Mouse (Mus musculus) kidney, postnatal 0 days (tissue): ENCODE results near the gene Mrvi1. TPM values are rescaled to one million over a fixed set of nuclear protein-coding genes. Genes with fewer than 3 reads are reported as not detected.

Experiments
- ATAC-seq: fragments of 200-750 bp; cut with Nextera tagmentation; replicated peaks from 2 replicates; pipeline ENCODE4 v1.8.0; 2017; ENCODE audit warnings: low read depth, moderate number of reproducible peaks, moderate TSS enrichment, moderate library complexity; ENCODE audit not compliant: low FRiP score
- DNase-seq: peaks from one replicate; pipeline ENCODE4 v3.0.0-alpha.2; 2016; ENCODE audit warnings: low spot score
- H3K27ac ChIP-seq: fragments of 300-500 bp; sonication (generic); 2 replicates; pipeline ENCODE4 v1.5.1; 2014; ENCODE audit warnings: mild to moderate bottlenecking
- H3K27me3 ChIP-seq: fragments of 300-500 bp; sonication (generic); 2 replicates; pipeline ENCODE4 v1.6.1; 2014; ENCODE audit warnings: low read length, mixed read lengths; ENCODE audit not compliant: insufficient read depth
- H3K36me3 ChIP-seq: fragments of 300-500 bp; sonication (generic); 2 replicates; pipeline ENCODE4 v1.6.1; 2014; ENCODE audit warnings: low read length, mixed read lengths; ENCODE audit not compliant: insufficient read depth
- H3K4me1 ChIP-seq: fragments of 300-500 bp; sonication (generic); replicated peaks from 2 replicates; pipeline ENCODE4 v1.6.1; 2014; ENCODE audit warnings: antibody characterized with exemption, low read length, mixed read lengths; ENCODE audit not compliant: insufficient read depth
- H3K4me2 ChIP-seq: fragments of 300-500 bp; sonication (generic); 2 replicates; pipeline ENCODE4 v1.6.1; 2014; ENCODE audit warnings: mild to moderate bottlenecking, low read length, moderate library complexity, mixed read lengths
- H3K4me3 ChIP-seq: fragments of 300-500 bp; sonication (generic); replicated peaks from 2 replicates; pipeline ENCODE4 v1.5.1; 2014; ENCODE audit warnings: low read depth, low read length
- H3K9ac ChIP-seq: fragments of 300-500 bp; sonication (generic); 2 replicates; pipeline ENCODE4 v1.6.1; 2014; ENCODE audit warnings: low read depth, low read length
- H3K9me3 ChIP-seq: fragments of 300-500 bp; sonication (generic); replicated peaks from 2 replicates; pipeline ENCODE4 v1.6.1; 2016; ENCODE audit warnings: low read length, inconsistent platforms, mixed read lengths
- CTCF ChIP-seq: IDR thresholded peaks from 2 replicates; pipeline ENCODE4 v1.5.1; 2016; ENCODE audit warnings: antibody characterized with exemption, low read depth, mild to moderate bottlenecking, moderate library complexity
- WGBS: fragments of 180-500 bp; shearing (Covaris S2); extraction: QIAGEN DNeasy Blood & Tissue Kit; methylation state at CpG from one replicate; pipeline ENCODE4 v1.1.7; 2014; 5-methylcytosine and 5-hydroxymethylcytosine counted together
- polyA plus RNA-seq: library from polyadenylated mRNA; unstranded; fragments of >200 nt; fragmentation: Nextera tagmentation; extraction: Ambion mirVana; gene quantifications from 2 replicates; pipeline ENCODE4 v1.2.1, GENCODE M21; 2015

Mrvi1 gene
- polyA plus RNA-seq, 1 experiment from 2014 or later: 9.5 TPM

DNA sequence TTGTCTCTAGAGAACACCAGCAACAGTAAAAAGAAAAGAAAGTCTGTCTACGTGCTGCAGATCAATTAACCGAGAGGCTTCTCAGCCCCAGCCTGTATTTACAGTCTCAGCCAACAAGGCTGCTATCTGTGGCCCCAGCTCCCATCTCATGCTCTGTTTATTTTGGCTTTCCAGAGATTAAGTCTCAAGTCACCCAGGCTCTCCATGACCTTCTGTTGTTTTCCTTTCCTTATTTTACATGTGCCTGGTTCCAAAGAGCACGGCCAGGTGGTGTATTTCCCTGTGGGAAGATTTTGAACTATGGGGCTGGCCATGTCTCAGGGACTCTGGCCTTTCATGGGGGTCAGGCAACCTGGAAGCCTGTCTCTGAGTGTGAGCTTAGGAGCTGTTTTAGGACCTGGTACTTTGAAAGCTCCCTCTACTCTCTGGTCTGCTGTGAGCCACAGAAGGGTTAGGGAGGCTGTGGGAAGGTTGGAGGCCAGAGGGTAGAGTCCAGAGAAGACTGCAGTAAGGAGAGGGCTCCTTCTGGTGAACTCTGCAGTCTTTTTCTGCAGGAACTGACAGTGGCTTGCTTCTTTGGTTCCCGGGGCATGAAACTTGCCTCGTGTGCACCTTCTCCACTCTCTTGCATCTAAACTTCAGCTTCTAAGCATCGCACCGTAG, 130.6 kb downstream of the Mrvi1 start:
- 47% methylated on average over 7 of the region's 7 CpGs for WGBS
- no peaks in the 10 kb centered on the region for H3K9me3 ChIP-seq
- H3K4me1 ChIP-seq: peaks cover 4% of the 10 kb centered on the region; the same call in 1 of the 2 replicates
- DNase-seq: peak; percentile 43
- TF ChIP-seq CTCF: no peak
- H3K4me2 ChIP-seq: no peak overlapping the region
- no peak overlapping the region for H3K4me3 ChIP-seq
- no peak overlapping the region for H3K27ac ChIP-seq
- H3K27me3 ChIP-seq: no peaks in the 10 kb centered on the region
- ATAC-seq: no peak
- H3K9ac ChIP-seq: 0 out of 2 replicates have a peak overlapping the region, but pooled peaks have one; percentile 3
- no peaks in the 10 kb centered on the region for H3K36me3 ChIP-seq

GRCm38 (mm10) chr7:110848371-110848770, 133.9 kb downstream of the Mrvi1 start:
- Histone ChIP-seq H3K4me2 (no peak overlapping the region), H3K36me3 (no peaks in the 10 kb centered on the region), H3K4me3 (no peak overlapping the region), H3K9me3 (no peaks in the 10 kb centered on the region), H3K9ac (no peak overlapping the region), H3K27me3 (no peaks in the 10 kb centered on the region), H3K27ac (no peak overlapping the region), H3K4me1 (no peaks in the 10 kb centered on the region; the same call in 1 of the 2 replicates)
- no peak for DNase-seq
- no peak for ATAC-seq
- TF ChIP-seq CTCF: no peak
- 97% methylated on average over 1 of the region's 1 CpGs for WGBS

GRCm38 (mm10) chr7:110847321-110847720, 134.9 kb downstream of the Mrvi1 start:
- Histone ChIP-seq H3K4me1 (no peaks in the 10 kb centered on the region; the same call in 1 of the 2 replicates), H3K36me3 (no peaks in the 10 kb centered on the region), H3K27ac (no peak overlapping the region), H3K4me2 (no peak overlapping the region), H3K4me3 (no peak overlapping the region), H3K27me3 (no peaks in the 10 kb centered on the region), H3K9me3 (no peaks in the 10 kb centered on the region), H3K9ac (no peak overlapping the region)
- no peak for DNase-seq
- 71% methylated on average over 2 of the region's 2 CpGs for WGBS
- no peak for TF ChIP-seq CTCF
- ATAC-seq: no peak

DNA sequence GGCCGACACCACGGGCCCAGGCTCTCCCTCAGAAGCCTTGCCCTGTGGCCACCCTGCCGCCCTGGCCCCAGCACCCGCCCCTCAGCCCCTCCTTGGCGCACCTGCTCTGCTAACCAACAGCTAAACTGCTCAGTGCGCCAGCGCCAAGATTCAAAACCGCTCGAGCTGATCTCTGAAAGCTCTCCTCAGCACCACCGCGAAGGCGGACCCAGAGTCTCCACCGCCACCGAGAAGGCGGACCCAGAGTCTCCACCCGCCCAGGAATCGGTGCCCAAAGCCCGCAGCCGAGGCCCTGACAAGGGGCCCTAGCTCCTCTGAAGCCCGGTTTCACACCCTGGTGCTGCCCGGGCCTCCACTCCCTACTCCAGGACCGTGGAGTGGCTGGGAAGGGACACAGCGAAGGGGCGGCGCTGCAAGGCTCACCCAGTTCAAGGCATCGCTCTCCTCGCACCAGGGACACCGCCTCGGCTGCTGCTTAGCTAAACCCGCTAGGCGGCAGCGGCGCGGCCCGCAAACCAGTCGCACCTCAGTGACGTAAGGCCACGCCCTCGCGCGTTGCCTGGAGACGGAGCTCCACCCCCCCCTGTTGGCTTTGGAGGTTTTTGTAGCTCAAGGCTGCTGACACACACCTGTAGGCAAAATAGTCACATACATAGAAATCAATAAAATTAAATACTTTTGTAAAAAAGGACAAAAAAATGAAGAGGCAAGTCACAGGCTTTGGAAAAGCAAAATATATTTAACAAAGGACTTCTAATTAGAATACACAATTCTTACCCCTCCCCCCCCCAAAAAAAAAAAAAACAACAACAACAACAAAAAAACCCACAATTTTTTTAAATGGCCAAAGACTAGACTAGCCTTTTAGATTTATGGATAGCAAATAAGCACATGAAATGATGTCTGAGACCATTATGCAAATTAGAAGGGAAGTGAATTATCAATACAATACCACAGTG, 138.1 kb downstream of the Mrvi1 start, which contains the start of gene Rnf141:
Rnf141 (minus strand) TSS at position 542 of the 959 bp plus-strand sequence.
- peak within 1 kb of the TSS; percentile 83 for H3K27ac ChIP-seq
- DNase-seq (peak; percentile 95), ATAC-seq (peak; percentile 90)
- no peaks in the 10 kb centered on the region for H3K4me1 ChIP-seq
- peak; percentile 66 for TF ChIP-seq CTCF
- no peaks in the 10 kb centered on the region for H3K36me3 ChIP-seq
- peak within 1 kb of the TSS; percentile 54 for H3K4me3 ChIP-seq
- no peaks in the 10 kb centered on the region for H3K9me3 ChIP-seq
- H3K4me2 ChIP-seq: peak within 1 kb of the TSS; percentile 79
- no peaks in the 10 kb centered on the region for H3K27me3 ChIP-seq
- peak within 1 kb of the TSS; percentile 61 for H3K9ac ChIP-seq
- under 1% methylated on average over 42 of the region's 42 CpGs for WGBS

GRCm38 (mm10) chr7:110840332-110840731, 141.9 kb downstream of the Mrvi1 start:
- H3K9ac ChIP-seq: no peak overlapping the region
- no peaks in the 10 kb centered on the region for H3K9me3 ChIP-seq
- no peak overlapping the region for H3K4me3 ChIP-seq
- 66% methylated on average over 4 of the region's 4 CpGs for WGBS
- no peak for ATAC-seq
- no peak overlapping the region for H3K4me2 ChIP-seq
- H3K27me3 ChIP-seq: no peaks in the 10 kb centered on the region
- H3K27ac ChIP-seq: no peak overlapping the region
- H3K4me1 ChIP-seq: no peaks in the 10 kb centered on the region
- no peaks in the 10 kb centered on the region for H3K36me3 ChIP-seq
- TF ChIP-seq CTCF: no peak
- DNase-seq: peak; percentile 37

GRCm38 (mm10) chr7:110834522-110834921, 147.7 kb downstream of the Mrvi1 start:
- Histone ChIP-seq H3K4me1 (no peaks in the 10 kb centered on the region), H3K36me3 (0 out of 2 replicates have a peak, but pooled peaks cover 8% of the 10 kb centered on the region), H3K27me3 (no peaks in the 10 kb centered on the region), H3K27ac (no peak overlapping the region), H3K4me3 (no peak overlapping the region), H3K9me3 (no peaks in the 10 kb centered on the region), H3K4me2 (no peak overlapping the region), H3K9ac (no peak overlapping the region)
- DNase-seq (no peak), ATAC-seq (no peak)
- no peak for TF ChIP-seq CTCF
- 56% methylated on average over 3 of the region's 3 CpGs for WGBS
